Mouse (Mus musculus) intestine, postnatal 0 days (tissue): ENCODE results near the gene Gga1. TPM values are rescaled to one million over a fixed set of nuclear protein-coding genes. Genes with fewer than 3 reads are reported as not detected.
A peak's percentile ranks its signal among the peaks of the same experiment; 100 is the strongest.
"Not testable (repeated sequence)": the region's sequence is repeated elsewhere in the genome, so short reads cannot be mapped to it uniquely, and the experiment has no call there.

ENCODE experiments used
- ATAC-seq: fragments of 200-750 bp; cut with Nextera tagmentation; 2 replicates; pipeline ENCODE4 v1.8.0; 2017; ENCODE audit warnings: mild to moderate bottlenecking, moderate TSS enrichment, moderate library complexity
- H3K27ac ChIP-seq: fragments of 300-500 bp; sonication (generic); 2 replicates; pipeline ENCODE4 v1.5.1; 2014; ENCODE audit warnings: mild to moderate bottlenecking, low read depth, low read length, moderate library complexity
- H3K27me3 ChIP-seq: fragments of 300-500 bp; sonication (generic); replicated peaks from 2 replicates; pipeline ENCODE4 v1.6.1; 2014; ENCODE audit warnings: low read length, mixed read lengths; ENCODE audit not compliant: control insufficient read depth, insufficient read depth
- H3K36me3 ChIP-seq: fragments of 300-500 bp; sonication (generic); 2 replicates; pipeline ENCODE4 v1.6.1; 2014; ENCODE audit warnings: mild to moderate bottlenecking, moderate library complexity; ENCODE audit not compliant: control insufficient read depth, insufficient read depth
- H3K4me1 ChIP-seq: fragments of 300-500 bp; sonication (generic); replicated peaks from 2 replicates; pipeline ENCODE4 v1.6.1; 2014; ENCODE audit warnings: antibody characterized with exemption, low read length, mixed read lengths; ENCODE audit not compliant: control insufficient read depth, insufficient read depth
- H3K4me2 ChIP-seq: fragments of 300-500 bp; sonication (generic); replicated peaks from 2 replicates; pipeline ENCODE4 v1.6.1; 2014; ENCODE audit warnings: low read depth, mild to moderate bottlenecking, moderate library complexity
- H3K4me3 ChIP-seq: fragments of 300-500 bp; sonication (generic); 2 replicates; pipeline ENCODE4 v1.5.1; 2014; ENCODE audit warnings: low read depth, low read length
- H3K9ac ChIP-seq: fragments of 300-500 bp; sonication (generic); 2 replicates; pipeline ENCODE4 v1.6.1; 2014; ENCODE audit warnings: mild to moderate bottlenecking, low read depth, low read length
- H3K9me3 ChIP-seq: fragments of 300-500 bp; sonication (generic); 2 replicates; pipeline ENCODE4 v1.6.1; 2016; ENCODE audit warnings: mixed run types; ENCODE audit not compliant: control insufficient read depth
- CTCF ChIP-seq: sonication (generic); IDR thresholded peaks from 2 replicates; pipeline ENCODE4 v1.5.1; 2016; ENCODE audit warnings: low read depth, mild to moderate bottlenecking, control low read depth, antibody characterized with exemption, moderate library complexity
- WGBS: fragments of 180-500 bp; shearing (Covaris S2); extraction: QIAGEN DNeasy Blood & Tissue Kit; methylation state at CpG from one replicate; pipeline ENCODE4 v1.1.7; 2014; 5-methylcytosine and 5-hydroxymethylcytosine counted together
- polyA plus RNA-seq: library from polyadenylated mRNA; unstranded; fragments of >200 nt; fragmentation: Nextera tagmentation; extraction: Ambion mirVana; gene quantifications from 2 replicates; pipeline ENCODE4 v1.2.1, GENCODE M21; 2015

Gga1 gene
- polyA plus RNA-seq, 1 experiment from 2014 or later: 40.1 TPM

- Histone ChIP-seq H3K27ac (peak overlapping the region; percentile 91; the same call in 1 of the 2 replicates), H3K4me1 (peaks cover 9% of the 10 kb centered on the region), H3K4me3 (peak overlapping the region; percentile 68), H3K4me2 (peak overlapping the region; percentile 92), H3K27me3 (no peaks in the 10 kb centered on the region), H3K9me3 (no peaks in the 10 kb centered on the region), H3K9ac (no peak overlapping the region), H3K36me3 (peaks cover 11% of the 10 kb centered on the region; the same call in 1 of the 2 replicates)
- 12% methylated on average over 9 of the region's 9 CpGs for WGBS
- TF ChIP-seq CTCF: peak; percentile 54
- ATAC-seq: peak; percentile 61
Measured at GRCm38 (mm10) chr15:78844791-78845190, 32.2 kb upstream of the Gga1 start.

- peak overlapping the region; percentile 92 for H3K4me2 ChIP-seq
- ATAC-seq: peak; percentile 29
- H3K9me3 ChIP-seq: no peaks in the 10 kb centered on the region
- peak overlapping the region; percentile 91; the same call in 1 of the 2 replicates for H3K27ac ChIP-seq
- no peak overlapping the region for H3K9ac ChIP-seq
- H3K4me3 ChIP-seq: peak overlapping the region; percentile 68; the same call in 1 of the 2 replicates
- H3K27me3 ChIP-seq: no peaks in the 10 kb centered on the region
- peaks cover 11% of the 10 kb centered on the region; the same call in 1 of the 2 replicates for H3K36me3 ChIP-seq
- H3K4me1 ChIP-seq: peaks cover 9% of the 10 kb centered on the region
- no peak for TF ChIP-seq CTCF
- WGBS: 27% methylated on average over 11 of the region's 11 CpGs
Measured at GRCm38 (mm10) chr15:78845321-78845720, 31.7 kb upstream of the Gga1 start.

GRCm38 (mm10) chr15:78845867-78846266, 31.1 kb upstream of the Gga1 start:
- no peaks in the 10 kb centered on the region for H3K9me3 ChIP-seq
- no peak for ATAC-seq
- peak overlapping the region; percentile 92 for H3K4me2 ChIP-seq
- peaks cover 13% of the 10 kb centered on the region; the same call in 1 of the 2 replicates for H3K4me1 ChIP-seq
- H3K9ac ChIP-seq: no peak overlapping the region
- WGBS: 52% methylated on average over 8 of the region's 8 CpGs
- peaks cover 11% of the 10 kb centered on the region; the same call in 1 of the 2 replicates for H3K36me3 ChIP-seq
- H3K27me3 ChIP-seq: no peaks in the 10 kb centered on the region
- no peak overlapping the region for H3K27ac ChIP-seq
- no peak overlapping the region for H3K4me3 ChIP-seq
- TF ChIP-seq CTCF: no peak

- 74% methylated on average over 8 of the region's 8 CpGs for WGBS
Measured at GRCm38 (mm10) chr15:78846352-78846751, 30.6 kb upstream of the Gga1 start.

GRCm38 (mm10) chr15:78846805-78847204, 30.2 kb upstream of the Gga1 start:
- not testable (repeated sequence) for H3K27me3 ChIP-seq, H3K4me2 ChIP-seq, H3K9me3 ChIP-seq, H3K4me3 ChIP-seq, ATAC-seq, H3K9ac ChIP-seq, H3K27ac ChIP-seq
- Histone ChIP-seq H3K36me3 (peaks cover 11% of the 10 kb centered on the region; the same call in 1 of the 2 replicates), H3K4me1 (peaks cover 18% of the 10 kb centered on the region; the same call in 1 of the 2 replicates)
- 69% methylated on average over 6 of the region's 7 CpGs for WGBS

More at GRCm38 (mm10) chr15:78846352-78846751, 30.6 kb upstream of the Gga1 start:
- no peak overlapping the region for H3K4me2 ChIP-seq
- H3K4me3 ChIP-seq: no peak overlapping the region
- no peak for ATAC-seq
- peaks cover 11% of the 10 kb centered on the region; the same call in 1 of the 2 replicates for H3K36me3 ChIP-seq
- no peaks in the 10 kb centered on the region for H3K9me3 ChIP-seq
- no peak overlapping the region for H3K27ac ChIP-seq
- H3K4me1 ChIP-seq: peaks cover 18% of the 10 kb centered on the region; the same call in 1 of the 2 replicates
- H3K9ac ChIP-seq: no peak overlapping the region
- H3K27me3 ChIP-seq: no peaks in the 10 kb centered on the region
- no peak for TF ChIP-seq CTCF

GRCm38 (mm10) chr15:78848467-78848866, 28.5 kb upstream of the Gga1 start:
- no peak overlapping the region for H3K27ac ChIP-seq
- H3K4me3 ChIP-seq: no peak overlapping the region
- 26% methylated on average over 5 of the region's 5 CpGs for WGBS
- H3K36me3 ChIP-seq: peaks cover 11% of the 10 kb centered on the region; the same call in 1 of the 2 replicates
- peaks cover 18% of the 10 kb centered on the region; the same call in 1 of the 2 replicates for H3K4me1 ChIP-seq
- ATAC-seq: no peak
- no peaks in the 10 kb centered on the region for H3K27me3 ChIP-seq
- no peaks in the 10 kb centered on the region for H3K9me3 ChIP-seq
- TF ChIP-seq CTCF: peak; percentile 96
- no peak overlapping the region for H3K9ac ChIP-seq
- no peak overlapping the region for H3K4me2 ChIP-seq
